Mouse (Mus musculus): ENCODE results near the gene Dscam. TPM values are rescaled to one million over a fixed set of nuclear protein-coding genes. Genes with fewer than 3 reads are reported as not detected.

The Dscam gene
- polyA plus RNA-seq, 1 experiment from 2014 or later: 0.08 TPM

DNA sequence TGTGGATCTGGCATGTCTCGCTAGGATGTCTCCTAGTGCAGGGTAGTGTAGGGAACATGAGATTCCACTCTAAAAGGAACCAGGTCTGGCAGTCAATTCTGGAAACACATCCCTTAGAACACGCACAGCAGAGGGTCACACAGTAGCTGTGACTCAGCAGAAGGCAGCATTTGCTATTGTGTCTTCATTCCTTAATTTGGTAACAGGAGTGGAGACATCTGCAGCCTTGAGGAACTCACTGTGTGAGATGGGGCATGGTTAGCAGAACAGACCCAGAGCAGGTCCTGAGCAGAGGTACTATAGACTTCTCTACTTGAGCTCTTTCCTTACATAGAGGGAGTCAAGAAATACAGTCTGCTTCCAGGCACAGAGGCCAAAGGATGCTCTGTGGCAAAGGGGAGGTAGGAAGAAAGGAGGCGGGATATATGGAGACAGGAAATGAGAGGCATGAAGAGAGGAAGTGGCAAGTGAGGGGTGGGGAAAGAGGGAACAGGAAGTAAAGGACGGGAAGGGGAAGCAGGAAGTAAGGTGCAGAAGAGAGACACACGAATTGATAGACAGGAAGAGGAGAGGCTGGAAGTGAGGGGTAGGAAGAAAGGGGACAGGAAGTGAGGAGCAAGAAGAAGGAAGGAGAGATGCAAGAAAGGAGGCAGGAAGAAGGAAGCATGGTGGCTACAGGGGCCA lies 488.1 kb downstream of the Dscam start:
- WGBS: 70% methylated on average over 5 of the region's 5 CpGs

GRCm38 (mm10) chr16:96679981-96680380 lies 490.6 kb downstream of the Dscam start:
- WGBS: 87% methylated on average over 8 of the region's 8 CpGs
- Histone ChIP-seq H3K36me3 (no peaks in the 10 kb centered on the region), H3K27me3 (no peaks in the 10 kb centered on the region), H3K27ac (no peak overlapping the region), H3K4me3 (no peak overlapping the region), H3K9me3 (no peaks in the 10 kb centered on the region), H3K4me2 (no peak overlapping the region), H3K4me1 (peaks cover 4% of the 10 kb centered on the region; the same call in 1 of the 2 replicates), H3K9ac (no peak overlapping the region)
- no peak for ATAC-seq (ENCODE audit: insufficient number of reproducible peaks, low FRiP score, low TSS enrichment, low read depth)

More for the DNA sequence above, 488.1 kb downstream of the Dscam start:
- Histone ChIP-seq H3K4me1 (peaks cover under 1% of the 10 kb centered on the region; the same call in 1 of the 2 replicates), H3K27ac (no peak overlapping the region), H3K4me3 (no peak overlapping the region), H3K4me2 (no peak overlapping the region), H3K9me3 (no peaks in the 10 kb centered on the region), H3K9ac (no peak overlapping the region), H3K36me3 (no peaks in the 10 kb centered on the region), H3K27me3 (no peaks in the 10 kb centered on the region)
- ATAC-seq (ENCODE audit: insufficient number of reproducible peaks, low FRiP score, low TSS enrichment, low read depth): no peak

GRCm38 (mm10) chr16:96677471-96677870 lies 493.1 kb downstream of the Dscam start:
- H3K27me3 ChIP-seq: no peaks in the 10 kb centered on the region; the same call in 1 of the 2 replicates
- no peak for ATAC-seq (ENCODE audit: insufficient number of reproducible peaks, low FRiP score, low TSS enrichment, low read depth)

GRCm38 (mm10) chr16:96676663-96677062 lies 493.9 kb downstream of the Dscam start:
- Histone ChIP-seq H3K4me2 (no peak overlapping the region), H3K4me3 (no peak overlapping the region), H3K9ac (no peak overlapping the region), H3K27me3 (no peaks in the 10 kb centered on the region; the same call in 1 of the 2 replicates), H3K27ac (no peak overlapping the region), H3K36me3 (no peaks in the 10 kb centered on the region), H3K4me1 (peaks cover 4% of the 10 kb centered on the region; the same call in 1 of the 2 replicates), H3K9me3 (no peaks in the 10 kb centered on the region)
- ATAC-seq (ENCODE audit: insufficient number of reproducible peaks, low FRiP score, low TSS enrichment, low read depth): no peak
- 47% methylated on average over 1 of the region's 1 CpGs for WGBS

More at GRCm38 (mm10) chr16:96677471-96677870, 493.1 kb downstream of the Dscam start:
- no peaks in the 10 kb centered on the region for H3K36me3 ChIP-seq
- H3K4me1 ChIP-seq: peaks cover 4% of the 10 kb centered on the region; the same call in 1 of the 2 replicates
- no peak overlapping the region for H3K9ac ChIP-seq
- H3K4me3 ChIP-seq: no peak overlapping the region
- no peak overlapping the region for H3K4me2 ChIP-seq
- WGBS: 23% methylated on average over 2 of the region's 2 CpGs
- no peak overlapping the region for H3K27ac ChIP-seq
- H3K9me3 ChIP-seq: no peaks in the 10 kb centered on the region

DNA sequence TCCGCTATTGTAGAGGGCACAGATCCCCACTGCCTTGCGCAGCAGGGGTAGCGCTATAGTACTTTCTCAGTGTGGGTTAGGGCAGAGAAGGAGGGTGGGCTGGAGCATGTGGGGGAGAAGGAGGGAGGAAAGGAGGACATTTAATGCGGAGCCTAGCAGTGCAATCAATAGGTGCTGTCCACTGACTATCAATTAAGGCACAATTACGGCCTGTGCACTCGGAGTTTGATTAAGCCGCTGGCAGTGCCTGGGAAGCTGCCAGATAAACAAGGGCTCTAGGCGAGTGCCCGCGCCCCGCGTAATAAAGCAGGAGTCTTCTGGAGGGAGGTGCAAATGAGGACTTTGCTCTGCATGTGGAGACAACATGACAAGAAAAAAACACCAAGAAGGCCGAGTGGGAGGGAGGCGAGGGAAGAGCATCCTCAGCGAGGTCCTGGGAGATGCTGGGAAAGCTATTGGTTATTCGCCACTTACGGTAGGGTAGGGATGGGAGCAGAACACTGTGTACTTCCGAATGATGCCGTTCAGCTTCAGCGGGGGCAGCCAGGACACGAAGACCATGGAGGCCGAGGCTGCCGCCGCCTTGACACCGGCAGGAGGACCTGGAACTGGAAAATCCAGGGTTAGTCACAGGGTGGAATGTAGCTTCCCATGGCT lies 497.2 kb downstream of the Dscam start:
- H3K36me3 ChIP-seq: no peaks in the 10 kb centered on the region
- no peak overlapping the region for H3K9ac ChIP-seq
- 65% methylated on average over 25 of the region's 25 CpGs for WGBS
- H3K27me3 ChIP-seq: no peaks in the 10 kb centered on the region; the same call in 1 of the 2 replicates
- no peak overlapping the region for H3K27ac ChIP-seq
- no peak overlapping the region for H3K4me2 ChIP-seq
- no peak overlapping the region for H3K4me3 ChIP-seq
- no peak for ATAC-seq (ENCODE audit: insufficient number of reproducible peaks, low FRiP score, low TSS enrichment, low read depth)
- H3K9me3 ChIP-seq: no peaks in the 10 kb centered on the region
- H3K4me1 ChIP-seq: peaks cover 4% of the 10 kb centered on the region; the same call in 1 of the 2 replicates

DNA sequence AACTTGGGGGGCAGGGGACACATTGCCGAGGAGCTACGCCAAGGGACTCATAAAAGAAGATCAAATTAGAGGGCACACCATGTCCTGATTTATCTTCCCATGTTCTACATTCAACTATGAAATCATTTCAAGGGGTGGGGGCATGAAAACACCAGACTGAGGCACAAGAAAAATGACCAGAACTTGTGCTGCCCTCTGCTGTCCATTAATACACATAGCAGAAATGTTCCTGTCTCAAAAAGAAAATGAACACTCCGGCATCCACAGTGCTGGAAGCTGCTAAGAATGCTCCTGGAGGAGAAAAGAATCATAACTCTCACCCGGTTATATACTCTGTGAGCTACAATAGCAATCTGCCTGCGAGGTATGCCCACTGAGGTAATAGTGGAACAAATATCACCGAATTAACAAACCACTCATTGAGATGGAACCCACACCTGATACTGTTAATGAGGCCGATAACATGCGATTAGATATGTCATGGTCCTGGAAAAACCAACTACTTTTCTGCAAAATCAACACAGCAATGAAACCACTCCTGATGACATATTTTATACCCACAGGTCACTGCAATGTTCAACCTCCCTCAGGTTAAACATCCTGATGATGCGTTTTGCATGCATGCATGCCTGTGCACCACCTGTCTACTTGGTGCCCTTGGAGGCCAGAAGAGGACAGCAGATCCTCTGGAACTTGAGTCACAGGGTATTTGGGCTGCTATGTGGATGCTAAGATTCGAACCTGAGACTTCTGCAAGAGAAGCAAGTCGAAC lies 498.8 kb downstream of the Dscam start:
- H3K27me3 ChIP-seq: no peaks in the 10 kb centered on the region; the same call in 1 of the 2 replicates
- no peak overlapping the region for H3K4me2 ChIP-seq
- no peak for ATAC-seq (ENCODE audit: insufficient number of reproducible peaks, low FRiP score, low TSS enrichment, low read depth)
- no peak overlapping the region for H3K9ac ChIP-seq
- no peak overlapping the region for H3K27ac ChIP-seq
- H3K9me3 ChIP-seq: no peaks in the 10 kb centered on the region
- no peak overlapping the region for H3K4me3 ChIP-seq
- H3K36me3 ChIP-seq: no peaks in the 10 kb centered on the region
- H3K4me1 ChIP-seq: no peaks in the 10 kb centered on the region
- WGBS: 55% methylated on average over 11 of the region's 11 CpGs

DNA sequence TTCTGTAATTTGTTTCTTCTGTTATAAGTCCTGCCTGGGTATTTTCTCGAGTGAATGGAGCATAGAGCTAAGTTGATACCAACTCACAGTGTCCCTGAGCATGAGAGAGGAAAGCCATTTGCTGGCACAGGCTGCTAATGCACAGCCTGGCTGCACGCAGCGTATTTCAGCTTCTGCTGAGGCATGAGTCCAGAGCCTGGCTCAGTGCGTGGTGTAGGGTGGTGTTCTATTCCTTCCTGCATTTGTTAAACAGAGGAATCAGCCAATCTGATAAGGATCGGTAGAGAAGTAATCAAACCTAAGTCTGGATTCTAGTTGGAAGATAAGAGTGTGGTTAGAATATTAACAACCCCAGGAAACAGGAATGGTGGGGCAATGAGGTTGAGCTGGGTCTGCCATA lies 500.8 kb downstream of the Dscam start:
- no peak for ATAC-seq (ENCODE audit: insufficient number of reproducible peaks, low FRiP score, low TSS enrichment, low read depth)
- Histone ChIP-seq H3K4me2 (no peak overlapping the region), H3K9me3 (no peaks in the 10 kb centered on the region), H3K9ac (no peak overlapping the region), H3K27me3 (no peaks in the 10 kb centered on the region; the same call in 1 of the 2 replicates), H3K4me3 (no peak overlapping the region), H3K4me1 (no peaks in the 10 kb centered on the region), H3K36me3 (no peaks in the 10 kb centered on the region), H3K27ac (no peak overlapping the region)
- WGBS: 68% methylated on average over 5 of the region's 5 CpGs

- WGBS: 100% methylated on average over 1 of the region's 1 CpGs
- no peaks in the 10 kb centered on the region for H3K4me1 ChIP-seq
- H3K27ac ChIP-seq: no peak overlapping the region
- H3K4me2 ChIP-seq: no peak overlapping the region
- no peaks in the 10 kb centered on the region; the same call in 1 of the 2 replicates for H3K27me3 ChIP-seq
- no peaks in the 10 kb centered on the region for H3K36me3 ChIP-seq
- no peaks in the 10 kb centered on the region for H3K9me3 ChIP-seq
- ATAC-seq (ENCODE audit: insufficient number of reproducible peaks, low FRiP score, low TSS enrichment, low read depth): no peak
- H3K9ac ChIP-seq: no peak overlapping the region
- H3K4me3 ChIP-seq: no peak overlapping the region
Measured at GRCm38 (mm10) chr16:96668478-96668877, 502.1 kb downstream of the Dscam start.

DNA sequence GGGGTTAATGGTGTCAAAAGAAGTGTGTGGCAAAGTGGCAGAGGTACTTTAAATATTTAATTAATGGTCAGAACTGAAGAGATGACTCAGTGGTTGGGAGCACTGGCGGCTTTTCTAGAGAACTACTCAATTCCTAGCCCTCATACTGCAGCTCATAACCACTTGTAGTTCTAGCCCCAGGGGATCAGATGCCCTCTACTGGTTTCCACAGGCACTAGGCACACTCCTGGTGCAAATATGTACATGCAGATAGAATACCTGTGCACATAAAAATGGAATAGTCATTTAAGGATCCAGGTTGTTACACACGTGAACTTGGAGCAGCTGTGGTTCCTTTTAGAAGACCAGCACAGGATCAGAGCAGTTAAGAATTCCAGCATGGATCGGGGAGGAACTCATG lies 509.5 kb downstream of the Dscam start:
- Histone ChIP-seq H3K9me3 (no peaks in the 10 kb centered on the region), H3K4me2 (no peak overlapping the region), H3K27me3 (no peaks in the 10 kb centered on the region), H3K9ac (no peak overlapping the region), H3K27ac (no peak overlapping the region), H3K4me3 (no peak overlapping the region), H3K4me1 (no peaks in the 10 kb centered on the region), H3K36me3 (no peaks in the 10 kb centered on the region)
- no peak for ATAC-seq (ENCODE audit: insufficient number of reproducible peaks, low FRiP score, low TSS enrichment, low read depth)
- WGBS: 81% methylated on average over 3 of the region's 3 CpGs

DNA sequence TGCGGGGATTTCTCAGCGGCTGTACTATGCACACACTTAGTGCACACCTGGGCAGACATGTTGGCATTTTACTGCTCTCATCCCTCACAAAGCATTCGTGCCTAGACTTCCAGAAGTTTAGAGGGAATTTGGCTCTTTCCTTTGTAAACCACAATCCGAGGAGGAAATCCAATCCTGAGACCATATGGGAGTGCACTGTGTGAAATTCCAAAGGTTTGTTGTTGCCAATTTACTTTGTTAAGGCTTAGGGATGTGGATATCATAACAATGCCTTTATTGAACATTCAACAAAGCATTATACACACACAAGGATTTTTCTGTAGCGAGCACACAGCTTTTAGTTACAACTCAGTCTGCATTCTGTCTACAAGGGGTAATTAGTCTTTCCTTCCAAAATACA lies 511.3 kb downstream of the Dscam start:
- Histone ChIP-seq H3K36me3 (no peaks in the 10 kb centered on the region), H3K4me2 (no peak overlapping the region), H3K4me3 (no peak overlapping the region), H3K27me3 (no peaks in the 10 kb centered on the region), H3K27ac (no peak overlapping the region), H3K9ac (no peak overlapping the region), H3K4me1 (no peaks in the 10 kb centered on the region), H3K9me3 (no peaks in the 10 kb centered on the region)
- ATAC-seq (ENCODE audit: insufficient number of reproducible peaks, low FRiP score, low TSS enrichment, low read depth): no peak
- 35% methylated on average over 5 of the region's 5 CpGs for WGBS

DNA sequence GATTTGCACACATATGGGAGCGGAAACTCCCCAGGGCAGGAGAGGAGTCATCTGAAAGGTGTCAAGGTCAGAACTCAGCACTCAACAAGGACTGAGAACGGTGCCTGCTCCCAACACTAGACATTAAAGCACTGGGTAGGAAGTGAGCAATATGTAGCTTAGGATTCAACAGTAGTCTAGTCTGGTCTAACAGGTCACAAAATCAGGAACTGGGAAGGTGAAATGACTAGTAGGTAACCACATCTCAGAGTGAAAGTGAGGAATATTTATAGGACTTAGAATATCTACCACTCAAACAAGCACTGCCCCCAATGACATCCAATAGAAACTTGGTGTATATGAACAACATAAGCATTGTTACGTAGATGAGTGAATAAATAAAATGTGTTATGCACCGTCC lies 515.0 kb downstream of the Dscam start:
- WGBS: 87% methylated on average over 4 of the region's 4 CpGs
- H3K36me3 ChIP-seq: no peaks in the 10 kb centered on the region
- no peak for ATAC-seq (ENCODE audit: insufficient number of reproducible peaks, low FRiP score, low TSS enrichment, low read depth)

DNA sequence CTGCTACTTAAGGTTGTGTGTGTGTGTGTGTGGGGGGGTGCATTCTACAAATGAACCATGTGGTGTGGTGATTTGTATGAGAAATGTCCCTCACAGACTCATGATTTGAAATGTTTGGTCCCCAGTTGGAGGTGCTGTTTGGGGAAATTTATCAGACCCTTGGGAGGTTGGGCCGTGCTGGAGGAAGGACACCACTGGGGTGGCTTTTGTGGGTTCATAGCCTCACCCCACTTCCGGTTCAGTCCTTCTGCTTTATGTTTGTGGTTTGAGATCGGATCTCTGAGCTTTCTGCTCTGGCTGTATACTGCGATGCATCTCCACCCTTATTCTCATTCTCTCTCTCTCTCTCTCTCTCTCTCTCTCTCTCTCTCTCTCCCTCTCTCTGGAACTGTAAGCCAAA lies 516.5 kb downstream of the Dscam start:
- 0 out of 2 replicates have a peak, but pooled peaks cover 3% of the 10 kb centered on the region for H3K4me1 ChIP-seq
- H3K4me2 ChIP-seq: no peak overlapping the region
- H3K9me3 ChIP-seq: no peaks in the 10 kb centered on the region
- H3K9ac ChIP-seq: no peak overlapping the region
- no peak for ATAC-seq (ENCODE audit: insufficient number of reproducible peaks, low FRiP score, low TSS enrichment, low read depth)
- H3K27ac ChIP-seq: no peak overlapping the region
- 94% methylated on average over 4 of the region's 4 CpGs for WGBS
- H3K4me3 ChIP-seq: no peak overlapping the region
- no peaks in the 10 kb centered on the region for H3K36me3 ChIP-seq
- H3K27me3 ChIP-seq: no peaks in the 10 kb centered on the region

More for the DNA sequence above, 515.0 kb downstream of the Dscam start:
- Histone ChIP-seq H3K4me2 (no peak overlapping the region), H3K9ac (no peak overlapping the region), H3K4me1 (0 out of 2 replicates have a peak, but pooled peaks cover 3% of the 10 kb centered on the region), H3K9me3 (no peaks in the 10 kb centered on the region), H3K27ac (no peak overlapping the region), H3K4me3 (no peak overlapping the region), H3K27me3 (no peaks in the 10 kb centered on the region)

All from limb, embryonic 15.5 days (tissue).